Mouse (Mus musculus) MN1 (cell line): ENCODE results near the gene Dhx32.
"Not testable (repeated sequence)": the region's sequence is repeated elsewhere in the genome, so short reads cannot be mapped to it uniquely, and the experiment has no call there.

Experiments
- DNase-seq: peaks from one replicate; pipeline ENCODE4 v3.0.0-alpha.2; 2016; ENCODE audit warnings: low spot score

Gene Dhx32

GRCm38 (mm10) chr7:133727027-133727426, 55.5 kb downstream of the Dhx32 start:
- no peak for DNase-seq

- no peak for DNase-seq
These were observed 57.0 kb downstream of the Dhx32 start for GRCm38 (mm10) chr7:133725571-133725970.

- no peak for DNase-seq
These were observed 57.7 kb downstream of the Dhx32 start for GRCm38 (mm10) chr7:133724844-133725243.

GRCm38 (mm10) chr7:133720616-133721015, 61.9 kb downstream of the Dhx32 start:
- DNase-seq, result no peak

GRCm38 (mm10) chr7:133718580-133718979, 63.9 kb downstream of the Dhx32 start:
- no peak for DNase-seq

GRCm38 (mm10) chr7:133715387-133715786, 67.1 kb downstream of the Dhx32 start:
- no peak for DNase-seq

GRCm38 (mm10) chr7:133707301-133707700, 75.2 kb downstream of the Dhx32 start:
- no peak for DNase-seq

- DNase-seq, result no peak
These were observed 78.6 kb downstream of the Dhx32 start for GRCm38 (mm10) chr7:133703906-133704305.

GRCm38 (mm10) chr7:133702333-133702732, 80.2 kb downstream of the Dhx32 start:
- DNase-seq, result no peak

GRCm38 (mm10) chr7:133701366-133701765, 81.2 kb downstream of the Dhx32 start:
- DNase-seq, result no peak

- no peak for DNase-seq
These were observed 82.6 kb downstream of the Dhx32 start for GRCm38 (mm10) chr7:133699885-133700284.

- DNase-seq, result no peak
These were observed 84.4 kb downstream of the Dhx32 start for GRCm38 (mm10) chr7:133698021-133698709.

- not testable (repeated sequence) for DNase-seq
These were observed 96.9 kb downstream of the Dhx32 start for GRCm38 (mm10) chr7:133685644-133686043.

GRCm38 (mm10) chr7:133684701-133685100, 97.8 kb downstream of the Dhx32 start:
- no peak for DNase-seq

GRCm38 (mm10) chr7:133684110-133684509, 98.4 kb downstream of the Dhx32 start:
- no peak for DNase-seq

GRCm38 (mm10) chr7:133683626-133684025, 98.9 kb downstream of the Dhx32 start:
- DNase-seq, result no peak

- no peak for DNase-seq
These were observed 102.6 kb downstream of the Dhx32 start, which contains the start of gene Mmp21 for GRCm38 (mm10) chr7:133679961-133680360. TSS of gene Mmp21 (minus strand) at chr7:133680061.

GRCm38 (mm10) chr7:133679439-133679838, 103.1 kb downstream of the Dhx32 start:
- DNase-seq, result peak; percentile 8

GRCm38 (mm10) chr7:133678716-133679115, 103.8 kb downstream of the Dhx32 start:
- no peak for DNase-seq

GRCm38 (mm10) chr7:133676002-133676401, 106.5 kb downstream of the Dhx32 start:
- DNase-seq, result no peak
